Mouse (Mus musculus) erythroblast, embryonic 14.5 days (primary cell): ENCODE measurements around the gene 3300002I08Rik.

Experiments used
- GATA1 ChIP-seq: IDR thresholded peaks from 2 replicates; pipeline ENCODE4 v1.6.1; 2012; ENCODE audit warnings: low read length, inconsistent platforms, mixed read lengths
- TAL1 ChIP-seq: IDR thresholded peaks from 3 replicates; pipeline ENCODE4 v1.6.1; 2012; ENCODE audit warnings: low read length, inconsistent platforms, mixed read lengths

- TF ChIP-seq GATA1 = no peak
- TF ChIP-seq TAL1 = no peak
These were observed 55.3 kb downstream of the 3300002I08Rik start for GRCm38 (mm10) chr2:150307183-150307773.
